Mouse (Mus musculus) cerebellum, adult 2 months (tissue): Measurements from ENCODE around the gene Phf21b. TPM values are rescaled to one million over a fixed set of nuclear protein-coding genes. Genes with fewer than 3 reads are reported as not detected.

Experiments
- DNase-seq, 2 experiments: peaks; one replicate each; pipeline ENCODE4 v3.0.0; 2021
- H3K27ac ChIP-seq: fragments of 200-500 bp; 2 replicates; pipeline ENCODE4 v1.5.1; 2012; ENCODE audit warnings: low read length, control low read depth, inconsistent platforms; ENCODE audit not compliant: insufficient read depth
- H3K27me3 ChIP-seq: fragments of 200-500 bp; 2 replicates; pipeline ENCODE4 v1.6.1; 2012; ENCODE audit warnings: inconsistent platforms, mild to moderate bottlenecking, low read length, moderate library complexity; ENCODE audit not compliant: control insufficient read depth, insufficient read depth
- H3K4me1 ChIP-seq: fragments of 200-500 bp; 2 replicates; pipeline ENCODE4 v1.6.1; 2011; ENCODE audit warnings: low read length; ENCODE audit not compliant: control insufficient read depth, insufficient read depth
- H3K4me3 ChIP-seq: fragments of 200-500 bp; replicated peaks from 2 replicates; pipeline ENCODE3; 2011; ENCODE audit warnings: mild to moderate bottlenecking, low read depth, low read length, control low read depth; ENCODE audit not compliant: insufficient read depth
- CTCF ChIP-seq: fragments of 200-500 bp; IDR thresholded peaks from 2 replicates; pipeline ENCODE4 v1.5.1; 2011; ENCODE audit warnings: low read depth, mild to moderate bottlenecking, control low read depth, low read length, moderate library complexity, borderline replicate concordance; ENCODE audit not compliant: insufficient read depth
- POLR2A ChIP-seq: fragments of 200-500 bp; IDR thresholded peaks from 2 replicates; pipeline ENCODE4 v1.6.1; 2011; ENCODE audit warnings: low read length, control low read depth, borderline replicate concordance; ENCODE audit not compliant: insufficient read depth
- WGBS: fragments of 180-500 bp; shearing (Covaris S2); methylation state at CpG from one replicate; pipeline ENCODE4 v1.1.7; 2018; 5-methylcytosine and 5-hydroxymethylcytosine counted together
- polyA plus RNA-seq: library from polyadenylated mRNA; depleted of rRNA; stranded (reverse); fragments of >200 nt; gene quantifications from 2 replicates; pipeline ENCODE4 v1.2.3, GENCODE M21; 2012

The Phf21b gene
- polyA plus RNA-seq, 1 experiment = 36.5 TPM

GRCm38 (mm10) chr15:84854921-84855901 lies 638 bp downstream of the Phf21b start:
- TF ChIP-seq POLR2A (no peak), CTCF (no peak)
- peak overlapping the region; percentile 83 for H3K27ac ChIP-seq
- DNase-seq = peak; percentile 66 to 70
- no peaks in the 10 kb centered on the region for H3K27me3 ChIP-seq
- H3K4me1 ChIP-seq = peaks cover 12% of the 10 kb centered on the region; the same call in 1 of the 2 replicates
- under 1% methylated on average over 88 of the region's 88 CpGs for WGBS
- H3K4me3 ChIP-seq = peak overlapping the region; percentile 96

- whole genome bisulfite sequencing = under 1% methylated on average over 49 of the region's 49 CpGs
- peak in 1 of 2 experiments; percentile 61 for DNase-seq
- TF ChIP-seq CTCF = no peak
- no peak for TF ChIP-seq POLR2A
- H3K4me1 ChIP-seq = peaks cover 12% of the 10 kb centered on the region; the same call in 1 of the 2 replicates
- peak overlapping the region; percentile 96 for H3K4me3 ChIP-seq
- H3K27me3 ChIP-seq = no peaks in the 10 kb centered on the region
- peak overlapping the region; percentile 94 for H3K27ac ChIP-seq
Measured at GRCm38 (mm10) chr15:84854171-84854811, 1.6 kb downstream of the Phf21b start.

GRCm38 (mm10) chr15:84853261-84854137 lies 2.4 kb downstream of the Phf21b start:
- H3K27ac ChIP-seq = peak overlapping the region; percentile 98
- H3K4me3 ChIP-seq = peak overlapping the region; percentile 96
- H3K4me1 ChIP-seq = peaks cover 14% of the 10 kb centered on the region; the same call in 1 of the 2 replicates
- H3K27me3 ChIP-seq = no peaks in the 10 kb centered on the region
- DNase-seq = peak; percentile 83 to 89
- TF ChIP-seq CTCF (no peak), POLR2A (peak; percentile 29; the same call in 1 of the 2 replicates)
- 1% methylated on average over 80 of the region's 84 CpGs for WGBS

- peak; percentile 55 to 63 for DNase-seq
- Histone ChIP-seq H3K4me3 (peak overlapping the region; percentile 96), H3K27me3 (no peaks in the 10 kb centered on the region), H3K27ac (peak overlapping the region; percentile 84), H3K4me1 (peaks cover 20% of the 10 kb centered on the region; the same call in 1 of the 2 replicates)
- WGBS = 2% methylated on average over 10 of the region's 10 CpGs
- TF ChIP-seq POLR2A = no peak
- TF ChIP-seq CTCF = no peak
Measured at GRCm38 (mm10) chr15:84852457-84853070, 3.3 kb downstream of the Phf21b start.

GRCm38 (mm10) chr15:84850321-84850720 lies 5.5 kb downstream of the Phf21b start:
- 85% methylated on average over 1 of the region's 1 CpGs for WGBS
- Histone ChIP-seq H3K27me3 (no peaks in the 10 kb centered on the region), H3K4me3 (no peak overlapping the region), H3K4me1 (peaks cover 13% of the 10 kb centered on the region; the same call in 1 of the 2 replicates), H3K27ac (no peak overlapping the region)
- no peak for DNase-seq
- TF ChIP-seq CTCF (no peak), POLR2A (no peak)

GRCm38 (mm10) chr15:84846216-84846615 lies 9.6 kb downstream of the Phf21b start:
- peaks cover 28% of the 10 kb centered on the region for H3K4me1 ChIP-seq
- 73% methylated on average over 3 of the region's 3 CpGs for WGBS

More at GRCm38 (mm10) chr15:84846216-84846615, 9.6 kb downstream of the Phf21b start:
- Histone ChIP-seq H3K27me3 (no peaks in the 10 kb centered on the region), H3K27ac (no peak overlapping the region), H3K4me3 (no peak overlapping the region)
- TF ChIP-seq POLR2A (no peak), CTCF (no peak)
- no peak for DNase-seq
